Mouse (Mus musculus): Measurements from ENCODE around the gene Sorcs3.

DNA sequence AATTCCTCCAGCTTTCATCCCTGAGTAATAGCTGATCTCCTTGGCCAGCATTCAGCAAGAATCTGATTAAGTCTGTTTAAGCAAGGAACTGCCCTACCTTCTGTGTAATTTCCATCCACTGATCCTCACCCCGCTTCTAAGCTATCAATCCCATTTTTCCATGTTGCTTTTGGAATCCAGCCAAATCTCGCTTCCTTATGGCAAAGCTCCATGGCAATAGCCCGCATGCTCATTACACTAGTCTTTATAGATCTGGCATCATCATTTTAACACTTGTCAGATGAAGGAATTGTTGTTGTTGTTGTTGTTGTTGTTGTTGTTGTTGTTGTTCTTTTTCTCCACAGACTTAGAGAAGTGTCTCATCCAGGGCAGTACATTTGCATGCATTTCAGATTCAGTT, 277.1 kb downstream of the Sorcs3 start:
- TF ChIP-seq CTCF (IDR thresholded peaks at IDR 0.05; ENCODE audit: low read depth) = no peak
- TF ChIP-seq EP300 (IDR thresholded peaks at IDR 0.05; ENCODE audit: low read depth) = no peak
